Mouse (Mus musculus): ENCODE data around the gene Nav3.

Gene Nav3

GRCm38 (mm10) chr10:110455838-110456493 is at the start of gene Nav3:
Gene Nav3, minus strand, starts transcription at chr10:110456204.
- no peak for TF ChIP-seq GATA4 (IDR thresholded peaks at IDR 0.05; ENCODE audit: insufficient replicate concordance, low read length)

GRCm38 (mm10) chr10:110485306-110485705 is 29.3 kb upstream of the Nav3 start:
- no peak for TF ChIP-seq GATA4 (IDR thresholded peaks at IDR 0.05; ENCODE audit: insufficient replicate concordance, low read length)

- no peak for TF ChIP-seq GATA4 (IDR thresholded peaks at IDR 0.05; ENCODE audit: insufficient replicate concordance, low read length)
These were observed 28.8 kb upstream of the Nav3 start for GRCm38 (mm10) chr10:110484822-110485221.

DNA sequence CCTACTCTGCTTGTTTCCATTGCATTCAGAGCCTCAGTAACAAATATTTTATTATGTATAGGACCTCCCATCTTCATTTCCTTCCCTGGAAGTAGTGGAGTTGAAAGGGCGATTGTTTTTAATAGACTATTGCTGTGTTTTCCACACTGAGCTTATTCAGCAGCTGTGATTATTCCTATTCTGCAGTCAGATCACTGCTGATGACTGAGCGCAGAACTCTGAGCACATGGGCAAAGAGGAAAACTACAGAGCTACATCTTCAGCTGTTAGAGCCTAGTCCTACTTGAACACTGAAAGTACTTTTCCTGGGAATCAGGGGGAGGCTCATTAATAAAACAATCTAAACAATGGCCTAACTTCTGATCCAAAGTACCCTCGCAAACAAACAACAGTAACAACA is 23.2 kb upstream of the Nav3 start:
- TF ChIP-seq GATA4 (IDR thresholded peaks at IDR 0.05; ENCODE audit: insufficient replicate concordance, low read length), result no peak

GRCm38 (mm10) chr10:110477689-110478314 is 21.8 kb upstream of the Nav3 start:
- TF ChIP-seq GATA4 (IDR thresholded peaks at IDR 0.05; ENCODE audit: insufficient replicate concordance, low read length), result no peak

DNA sequence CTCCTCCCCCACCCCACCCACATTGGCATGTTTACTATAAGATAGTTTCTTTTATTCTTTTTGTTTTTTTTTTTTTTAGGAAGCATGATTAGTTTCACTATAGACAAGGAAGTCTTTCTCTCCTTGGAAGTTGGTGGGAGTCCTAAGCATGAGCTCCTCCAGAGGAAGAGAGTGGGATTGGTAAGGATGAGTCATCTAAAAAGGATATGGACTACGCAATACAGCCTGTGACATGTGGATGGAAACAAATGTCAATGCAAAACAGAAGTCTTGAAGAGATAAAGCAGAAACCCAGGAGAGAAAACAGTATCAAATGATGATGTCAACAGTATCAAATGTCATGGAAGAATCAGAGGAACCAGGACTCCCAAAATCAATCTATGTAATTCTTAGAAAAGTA is 18.1 kb upstream of the Nav3 start:
- no peak for TF ChIP-seq GATA4 (IDR thresholded peaks at IDR 0.05; ENCODE audit: insufficient replicate concordance, low read length)

DNA sequence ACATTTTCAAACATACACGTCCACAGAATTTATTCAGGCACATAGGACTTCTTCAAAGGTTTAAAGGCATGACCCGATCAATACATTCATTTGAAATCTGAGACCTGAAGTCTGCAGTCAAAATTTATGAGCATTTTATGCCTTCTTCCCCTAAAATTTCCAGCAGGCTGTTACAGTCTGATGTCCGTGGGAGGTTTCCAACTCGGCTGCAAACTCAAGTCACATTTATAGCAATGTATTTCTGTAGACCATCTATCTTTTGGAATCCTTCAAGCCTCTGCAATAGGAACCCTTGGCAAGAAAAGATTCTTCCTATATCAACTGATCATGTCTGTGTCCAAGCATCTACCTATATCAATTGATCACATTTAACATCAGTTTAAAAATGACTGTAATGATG is 13.4 kb upstream of the Nav3 start:
- TF ChIP-seq GATA4 (IDR thresholded peaks at IDR 0.05; ENCODE audit: insufficient replicate concordance, low read length), result no peak

- no peak for TF ChIP-seq GATA4 (IDR thresholded peaks at IDR 0.05; ENCODE audit: insufficient replicate concordance, low read length)
These were observed 754 bp downstream of the Nav3 start for GRCm38 (mm10) chr10:110455063-110455837.

- TF ChIP-seq GATA4 (IDR thresholded peaks at IDR 0.05; ENCODE audit: insufficient replicate concordance, low read length), result no peak
These were observed 2.4 kb downstream of the Nav3 start for GRCm38 (mm10) chr10:110453566-110453965.

DNA sequence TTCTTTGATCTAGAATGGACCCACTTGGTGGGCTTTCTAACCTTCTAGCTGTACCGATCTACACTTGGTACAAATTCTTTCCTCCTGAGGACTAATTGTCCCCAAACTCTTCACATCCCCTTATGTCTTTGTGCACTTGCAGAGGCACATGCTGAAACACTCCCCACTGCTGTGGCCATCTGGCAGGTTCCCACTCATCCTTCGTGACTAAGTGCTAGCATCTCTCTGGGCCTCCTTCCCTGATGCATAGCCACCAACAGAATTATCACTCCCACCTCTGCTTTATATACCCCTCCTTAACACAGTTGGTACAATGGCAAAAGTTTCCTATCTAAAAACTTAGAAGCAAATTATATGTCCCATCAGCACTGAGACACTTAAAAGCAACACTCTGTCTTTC is 15.6 kb downstream of the Nav3 start:
- TF ChIP-seq GATA4 (IDR thresholded peaks at IDR 0.05; ENCODE audit: insufficient replicate concordance, low read length), result no peak

DNA sequence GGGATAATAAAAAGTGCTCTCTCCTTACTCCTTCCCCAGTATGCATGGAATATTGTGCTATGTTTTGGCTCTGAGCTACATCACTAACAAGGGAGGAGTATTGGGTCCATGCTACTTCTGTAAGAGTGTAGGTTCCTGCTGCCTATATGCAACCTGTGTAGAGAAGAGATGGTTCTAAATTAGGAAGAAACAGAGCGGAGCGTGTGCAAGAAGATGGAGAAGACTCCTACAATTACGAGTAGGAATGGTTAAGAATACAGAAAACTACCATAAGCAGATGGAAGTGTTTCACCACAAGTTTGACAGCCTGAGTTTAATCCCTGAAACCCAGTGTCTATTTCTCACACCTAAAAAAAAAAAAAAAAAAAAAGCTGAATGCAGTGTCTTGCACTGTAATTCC is 24.9 kb downstream of the Nav3 start:
- no peak for TF ChIP-seq GATA4 (IDR thresholded peaks at IDR 0.05; ENCODE audit: insufficient replicate concordance, low read length)

- no peak for TF ChIP-seq GATA4 (IDR thresholded peaks at IDR 0.05; ENCODE audit: insufficient replicate concordance, low read length)
These were observed 26.4 kb downstream of the Nav3 start for GRCm38 (mm10) chr10:110429578-110429977.

GRCm38 (mm10) chr10:110429052-110429451 is 27.0 kb downstream of the Nav3 start:
- no peak for TF ChIP-seq GATA4 (IDR thresholded peaks at IDR 0.05; ENCODE audit: insufficient replicate concordance, low read length)

DNA sequence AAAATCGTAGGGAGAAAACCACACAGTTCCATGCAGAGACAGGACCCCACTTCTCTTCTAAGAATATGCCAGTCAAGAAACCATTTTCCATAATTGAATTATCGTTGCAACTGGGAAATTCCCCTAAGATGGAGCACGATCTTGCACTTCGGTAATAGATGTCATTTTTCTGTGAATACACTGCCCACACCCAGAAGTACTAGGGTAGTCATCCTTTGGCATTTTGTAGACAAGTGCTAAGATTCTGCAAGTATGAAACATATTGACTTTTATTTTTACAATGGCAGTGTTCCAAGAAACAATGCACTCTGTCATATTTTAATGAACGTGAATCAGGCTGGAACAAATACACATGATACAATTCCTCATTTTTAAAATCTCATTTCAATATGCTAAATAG is 34.5 kb downstream of the Nav3 start:
- TF ChIP-seq GATA4 (IDR thresholded peaks at IDR 0.05; ENCODE audit: insufficient replicate concordance, low read length), result no peak

DNA sequence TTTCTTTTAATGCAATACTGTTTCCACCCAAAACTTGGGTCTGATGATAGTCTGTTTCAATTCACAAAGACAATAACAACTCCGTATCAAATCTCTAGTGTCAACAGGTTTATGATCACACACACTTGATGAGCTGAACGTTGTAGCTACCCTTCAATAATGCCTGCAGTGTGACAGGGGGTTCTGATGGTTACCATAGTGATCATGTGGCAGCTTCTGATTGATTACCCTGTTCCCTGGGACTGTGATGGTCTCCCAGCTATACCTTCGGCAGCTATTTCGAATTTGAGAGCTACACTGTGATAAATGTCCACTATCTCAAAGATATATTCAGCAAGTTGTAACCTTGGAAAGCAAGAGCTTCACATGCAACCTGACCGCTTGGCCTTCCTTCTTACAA is 39.0 kb downstream of the Nav3 start:
- TF ChIP-seq GATA4 (IDR thresholded peaks at IDR 0.05; ENCODE audit: insufficient replicate concordance, low read length), result no peak

DNA sequence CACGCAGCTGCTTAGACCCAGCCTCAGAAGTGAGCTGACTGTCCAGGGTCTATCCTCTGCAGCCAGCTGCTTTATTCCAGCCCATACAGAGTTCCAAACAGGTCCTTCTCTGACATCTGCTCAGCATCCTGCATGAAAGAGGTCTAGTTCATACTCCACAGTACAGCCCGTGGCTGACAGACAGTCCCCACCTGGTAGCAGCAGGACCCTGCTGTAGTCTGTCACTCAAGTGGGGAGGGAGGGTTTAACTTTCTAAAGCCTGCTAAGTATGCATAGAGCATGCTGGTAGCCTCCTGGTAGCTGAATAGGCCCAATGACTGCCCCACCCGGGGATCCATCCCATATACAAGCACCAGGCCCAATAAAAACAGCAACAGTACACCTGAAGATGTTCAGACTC is 40.4 kb downstream of the Nav3 start:
- no peak for TF ChIP-seq GATA4 (IDR thresholded peaks at IDR 0.05; ENCODE audit: insufficient replicate concordance, low read length)
